Mouse (Mus musculus): ENCODE results near the gene Rab3a.

The Rab3a gene

DNA sequence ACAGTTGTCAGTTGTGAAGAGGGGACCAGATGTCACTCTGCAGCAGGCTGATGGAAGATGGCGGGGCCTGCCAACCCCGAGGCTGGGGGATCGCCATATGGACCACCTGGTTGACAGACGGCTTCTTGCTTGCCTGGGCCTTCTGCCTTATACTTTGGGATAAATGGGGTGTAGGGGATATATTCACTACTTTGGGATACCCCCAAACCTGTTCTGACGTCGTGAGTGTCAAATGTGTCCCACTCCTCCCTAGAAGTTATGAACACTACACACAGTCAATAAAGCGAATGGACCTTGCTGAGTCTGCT lies 3.8 kb downstream of the Rab3a start:
- no peak for DNase-seq (ENCODE audit: low read depth, low spot score)

DNA sequence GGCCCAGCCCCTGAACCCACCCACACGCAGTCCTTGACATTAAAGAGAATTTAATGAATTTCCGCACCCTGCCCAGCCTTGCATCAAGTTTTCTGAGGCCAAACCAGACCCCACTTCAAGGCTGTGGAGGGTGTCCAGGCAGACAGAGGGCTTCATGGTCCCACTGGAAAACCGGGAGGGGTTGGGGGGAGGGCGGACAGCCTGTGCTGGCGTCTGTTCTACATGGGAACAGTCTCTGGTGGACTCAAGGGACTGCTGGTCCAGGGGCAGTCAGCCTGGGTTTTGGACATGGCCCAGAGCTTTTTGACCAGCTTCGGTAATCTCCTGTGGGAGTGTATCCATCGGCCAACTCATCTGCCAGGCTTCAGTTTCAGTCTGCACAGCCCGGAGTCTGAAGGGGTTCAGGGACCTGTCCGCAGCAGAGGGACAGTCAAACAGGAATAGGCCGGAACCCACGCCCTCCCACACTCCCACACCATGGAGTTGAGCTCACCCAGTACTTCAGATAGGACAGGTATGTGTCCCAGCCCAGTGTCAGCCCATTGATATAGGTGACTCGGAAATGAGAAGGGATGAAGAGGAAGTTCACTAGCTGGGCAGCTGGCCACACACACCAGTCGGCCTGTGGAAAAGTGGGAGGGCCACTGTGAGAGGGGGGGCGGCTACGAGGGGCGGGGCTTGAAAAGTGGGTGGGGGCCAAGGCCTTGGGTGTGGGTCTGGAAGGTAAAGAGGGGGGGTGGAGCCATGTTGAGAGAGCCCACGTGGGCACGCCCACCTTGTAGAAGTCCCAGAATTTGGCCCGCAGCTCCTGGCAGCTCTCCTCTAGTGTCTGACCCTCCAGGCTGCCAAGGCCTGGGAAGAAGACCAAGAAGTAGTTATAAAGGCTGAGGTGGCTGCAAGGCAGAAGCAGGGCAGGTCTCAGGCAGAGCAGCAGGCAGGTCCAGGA lies 4.4 kb downstream of the Rab3a start:
- DNase-seq (ENCODE audit: low read depth, low spot score) = no peak

DNA sequence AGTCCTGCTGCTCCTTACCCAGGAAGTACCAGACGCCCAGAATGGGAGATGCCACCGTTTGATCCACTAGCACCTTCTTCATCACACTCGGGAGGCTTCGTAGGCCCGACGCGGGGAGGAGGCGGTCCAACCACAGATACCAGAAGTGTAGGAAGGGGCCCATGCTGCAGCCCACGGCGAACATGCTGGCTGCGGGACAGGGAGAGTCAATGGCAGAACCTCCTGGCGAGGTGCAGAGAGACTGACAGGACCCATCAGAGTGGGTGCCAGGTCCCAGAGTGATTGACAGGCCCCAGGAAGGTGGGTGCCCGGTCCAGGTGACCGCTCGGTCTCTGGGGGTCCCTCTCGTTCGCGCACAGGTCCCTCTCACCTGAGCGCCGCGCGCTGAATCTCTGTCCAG lies 5.9 kb downstream of the Rab3a start:
- DNase-seq (ENCODE audit: low read depth, low spot score) = no peak

DNA sequence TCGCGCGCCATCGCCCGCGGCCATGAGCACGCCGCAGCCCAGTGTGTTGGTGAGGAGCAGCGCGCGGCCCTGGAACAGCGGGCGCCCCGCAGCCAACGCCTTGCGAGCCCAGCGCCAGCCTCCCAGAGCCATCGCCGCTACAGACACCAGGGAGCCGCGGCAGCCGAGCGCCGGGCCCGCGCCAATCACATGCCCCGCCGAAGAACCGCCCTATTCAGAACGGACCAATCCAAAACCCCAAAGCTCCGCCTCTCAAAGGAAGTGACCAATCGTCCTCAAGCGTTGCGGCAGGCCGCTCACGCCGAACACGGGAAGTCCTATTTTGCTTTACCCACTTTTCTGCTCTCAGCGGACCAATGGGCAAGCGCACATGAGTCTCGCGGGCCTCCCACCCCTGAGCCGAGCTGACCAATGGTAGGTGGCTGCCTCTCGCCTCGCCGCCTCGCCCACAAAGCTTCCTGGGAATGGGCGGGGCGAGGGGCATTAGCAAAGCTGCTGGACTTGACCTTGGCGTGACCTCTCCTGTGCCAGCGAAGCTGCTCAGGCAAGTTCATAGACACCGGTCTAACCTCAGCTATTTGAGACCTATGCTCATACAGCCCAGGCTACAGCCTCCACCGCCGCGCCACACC lies 6.4 kb downstream of the Rab3a start, which contains the start of gene Mpv17l2:
Gene Mpv17l2, minus strand, starts transcription at position 172 of the 632 bp plus-strand sequence.
- peak; percentile 99 for DNase-seq (ENCODE audit: low read depth, low spot score)

DNA sequence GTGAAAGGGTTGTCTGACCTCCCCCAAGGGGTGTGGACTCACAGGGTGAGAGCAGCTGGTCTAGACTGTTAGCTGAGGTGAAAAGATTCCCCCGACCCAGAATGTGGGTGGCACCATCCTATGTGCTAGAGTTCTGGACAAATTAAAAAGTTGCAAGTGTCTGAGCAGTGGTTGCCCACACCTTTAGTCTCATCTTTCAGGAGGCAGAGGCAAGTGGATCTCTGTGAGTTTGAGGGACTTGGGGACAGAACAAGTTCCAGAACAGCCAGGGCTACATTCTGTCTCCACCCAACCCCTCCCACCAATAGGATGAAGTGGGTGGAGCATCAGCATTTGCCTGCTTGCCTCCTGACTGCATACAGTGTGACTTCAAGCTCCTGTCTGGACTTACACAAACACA lies 7.6 kb downstream of the Rab3a start:
- no peak for DNase-seq (ENCODE audit: low read depth, low spot score)

DNA sequence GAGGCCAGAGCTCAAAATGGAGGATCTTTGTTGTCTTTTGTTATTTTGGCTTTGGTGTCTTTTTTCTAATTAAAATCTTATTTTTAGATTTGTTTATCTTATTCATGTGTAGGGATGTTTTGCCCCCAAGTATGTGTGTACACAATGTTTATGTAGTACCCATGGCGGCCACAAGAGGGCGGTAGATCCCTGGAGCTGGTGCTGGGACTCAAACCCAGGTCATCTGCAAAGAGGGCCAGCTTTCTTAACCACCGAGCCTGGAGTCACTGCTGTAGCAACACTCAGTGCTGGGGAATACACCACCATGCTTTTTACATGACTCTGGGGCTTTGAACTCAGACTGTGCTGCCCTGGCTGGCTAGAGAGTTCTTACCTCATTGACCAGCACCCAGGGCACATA lies 8.9 kb downstream of the Rab3a start:
- no peak for DNase-seq (ENCODE audit: low read depth, low spot score)

DNA sequence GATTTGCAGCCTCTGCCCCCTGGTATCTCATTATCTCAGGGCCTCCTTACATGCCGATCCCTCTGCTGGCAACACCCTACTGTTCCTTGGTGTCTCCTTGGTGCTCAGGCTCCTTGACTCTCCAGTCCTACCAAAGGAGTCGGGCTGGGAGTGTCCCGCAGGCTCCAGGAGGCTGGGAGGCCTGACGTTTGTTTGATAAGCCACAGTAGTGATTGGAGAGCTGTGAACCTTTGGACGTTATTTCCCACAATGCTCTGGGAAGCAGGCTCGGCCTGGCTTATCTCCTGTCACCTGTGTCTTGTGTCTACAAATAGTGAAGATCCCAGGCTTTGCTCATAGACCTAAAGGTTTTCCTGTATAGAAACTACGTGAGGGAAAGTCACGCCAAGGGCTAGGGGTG lies 9.5 kb downstream of the Rab3a start:
- DNase-seq (ENCODE audit: low read depth, low spot score) = no peak

DNA sequence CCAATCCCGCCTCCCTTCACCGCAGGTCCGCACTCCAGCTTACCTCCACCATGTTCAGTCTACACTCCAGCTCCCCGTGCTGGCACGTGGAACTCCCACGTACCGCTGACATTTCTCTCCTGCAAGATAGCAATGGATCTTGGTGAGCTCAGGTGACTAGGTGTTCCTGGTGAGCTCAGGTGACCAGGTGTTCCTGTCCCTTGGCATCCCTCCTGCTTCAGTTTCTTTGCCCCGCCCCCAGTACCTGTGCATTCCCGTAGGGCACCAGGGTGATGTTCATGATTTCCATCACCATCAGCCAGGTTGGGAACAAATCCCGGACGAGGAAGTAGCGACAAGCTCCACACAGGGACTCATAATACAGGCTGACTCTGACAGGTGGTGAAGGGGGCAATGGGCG lies 10.2 kb downstream of the Rab3a start:
- DNase-seq (ENCODE audit: low read depth, low spot score) = no peak

DNA sequence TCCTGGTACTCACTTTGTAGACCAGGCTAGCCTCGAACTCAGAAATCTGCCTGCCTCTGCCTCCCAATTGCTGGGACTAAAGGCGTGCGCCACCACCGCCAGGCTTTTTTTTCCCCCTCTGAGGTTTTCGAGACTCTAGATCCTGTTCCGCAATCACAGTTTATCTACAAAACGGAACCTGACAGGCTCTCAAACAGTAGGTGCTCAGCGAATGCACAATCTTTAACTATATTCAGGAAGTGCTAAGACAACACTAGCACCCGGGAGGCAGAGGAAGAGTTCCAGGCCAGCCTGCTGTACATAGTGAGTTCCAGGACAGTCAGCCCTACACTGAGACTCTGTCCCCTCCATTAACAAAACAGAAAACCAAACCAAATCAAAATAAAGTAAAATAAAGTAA lies 10.8 kb downstream of the Rab3a start:
- no peak for DNase-seq (ENCODE audit: low read depth, low spot score)

DNA sequence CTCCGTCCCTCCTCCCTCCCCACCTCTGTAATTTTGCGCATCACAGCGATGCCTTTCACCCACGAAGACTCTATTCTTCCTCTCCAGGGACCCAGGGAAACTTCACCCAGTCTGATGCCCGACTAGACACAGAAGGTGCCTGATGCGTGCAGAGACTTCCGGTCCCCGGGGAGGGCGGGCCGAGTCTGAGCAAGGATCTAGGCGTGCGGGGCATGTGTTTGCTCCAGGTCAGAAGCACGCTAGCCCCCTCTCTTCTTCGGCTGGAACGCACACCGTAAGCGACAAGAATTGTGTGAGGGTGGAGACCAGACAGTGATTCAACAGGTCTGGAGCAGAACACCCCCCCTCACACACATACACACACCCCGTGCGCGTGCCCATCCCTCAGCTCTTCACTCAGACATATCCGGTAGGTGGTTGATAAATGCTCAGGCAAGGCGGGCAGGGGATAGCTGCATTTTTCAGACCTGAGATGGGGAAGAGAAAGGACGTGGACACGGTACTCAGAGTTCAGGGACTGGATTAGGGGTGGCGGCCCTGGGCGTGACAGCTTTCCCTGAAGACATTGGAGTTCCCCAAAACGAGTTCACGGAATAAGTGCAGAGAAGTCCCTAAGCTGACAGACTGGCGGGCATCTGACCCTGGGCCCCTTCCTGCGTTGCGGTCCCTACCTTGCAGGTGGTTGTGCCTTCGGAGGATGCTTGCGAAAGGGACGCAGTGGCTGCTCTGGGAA lies 11.5 kb downstream of the Rab3a start:
- DNase-seq (ENCODE audit: low read depth, low spot score) = no peak

DNA sequence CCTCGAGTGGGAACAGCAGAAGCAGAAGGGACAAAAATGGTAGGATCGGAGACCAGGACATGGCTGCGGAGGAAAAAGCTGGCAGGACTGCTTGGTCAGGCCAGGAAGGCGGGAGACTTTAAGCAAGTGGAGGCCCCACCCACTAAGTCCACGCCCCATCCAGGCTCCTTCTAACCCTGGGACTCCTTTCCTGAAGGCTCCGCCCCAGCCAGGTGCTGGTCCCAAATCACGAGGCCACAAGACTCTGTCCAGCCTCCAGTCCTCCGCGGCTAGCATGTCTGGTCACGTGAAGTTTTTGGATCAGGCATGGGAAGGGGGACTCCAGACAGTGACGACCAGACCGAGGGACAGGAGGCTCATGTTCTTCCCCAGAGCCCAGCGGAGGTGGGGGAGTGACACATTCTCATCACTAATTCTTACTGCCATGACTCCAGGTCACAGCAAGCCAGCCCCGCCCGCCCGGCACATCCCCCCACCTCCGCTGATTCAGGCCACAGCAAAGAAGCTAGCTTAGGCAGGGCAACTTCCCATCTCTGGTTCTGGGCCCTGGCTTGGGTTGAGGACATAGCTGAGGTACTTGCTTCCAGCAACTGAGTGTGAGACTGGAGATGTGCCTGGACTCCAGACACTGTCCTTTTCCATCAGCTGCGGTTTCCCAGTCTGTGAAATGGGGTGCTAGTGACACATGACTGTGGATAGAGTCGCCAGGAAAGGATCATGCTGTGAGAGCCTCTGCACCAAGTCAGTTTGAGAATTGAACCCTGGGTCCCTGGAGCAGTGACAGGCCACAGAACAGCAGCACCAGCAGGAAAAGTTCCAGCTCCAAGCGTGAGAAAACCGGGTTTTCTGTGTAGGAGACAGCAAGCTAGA lies 12.3 kb downstream of the Rab3a start:
- DNase-seq (ENCODE audit: low read depth, low spot score) = peak; percentile 79

DNA sequence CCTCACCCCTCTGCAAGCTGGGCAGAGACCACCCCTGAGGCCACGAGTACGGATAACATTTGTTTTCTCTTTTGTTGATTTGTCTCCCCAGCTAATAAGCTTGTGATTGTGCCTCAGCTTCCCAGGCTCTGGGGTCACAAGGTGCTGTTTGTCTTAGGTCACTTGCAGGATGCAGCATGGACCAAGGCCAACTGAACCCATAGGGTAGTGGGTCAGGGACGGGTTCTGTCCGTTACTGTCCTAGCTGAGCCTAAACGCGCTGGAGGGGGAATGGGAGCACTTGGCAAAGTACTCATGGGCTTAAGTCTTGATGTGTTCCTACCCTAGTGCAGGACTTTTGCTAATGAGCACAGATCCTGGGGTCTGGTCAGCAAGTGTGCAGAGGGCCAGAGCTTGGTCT lies 13.0 kb downstream of the Rab3a start:
- no peak for DNase-seq (ENCODE audit: low read depth, low spot score)

DNA sequence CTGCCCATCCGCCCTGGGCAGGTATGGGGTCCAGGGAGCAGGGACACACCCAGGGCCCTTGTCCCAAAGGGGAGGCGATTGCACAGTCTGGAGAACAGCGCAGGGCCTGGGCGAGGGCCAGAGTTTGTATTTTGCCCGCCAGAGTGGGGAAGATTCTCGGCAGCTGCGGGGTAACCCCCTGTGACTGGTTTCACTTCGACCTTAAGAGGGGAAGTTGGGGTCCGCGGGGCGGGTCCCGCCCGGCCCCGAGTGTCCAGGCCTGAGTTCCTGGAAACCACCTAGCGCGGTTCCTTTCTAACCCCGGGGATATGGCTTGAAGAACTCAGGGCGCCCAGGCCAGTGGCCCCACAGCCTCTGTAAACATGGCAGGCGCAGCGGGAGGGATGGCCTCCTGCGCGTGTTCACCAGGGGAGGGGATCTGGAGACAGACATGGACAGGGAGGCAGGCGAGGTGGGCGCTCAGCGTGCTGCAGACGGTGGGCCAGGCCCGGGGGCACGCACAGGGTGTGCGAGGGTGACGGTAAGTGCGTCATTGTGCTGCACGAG lies 13.8 kb downstream of the Rab3a start:
- no peak for DNase-seq (ENCODE audit: low read depth, low spot score)

DNA sequence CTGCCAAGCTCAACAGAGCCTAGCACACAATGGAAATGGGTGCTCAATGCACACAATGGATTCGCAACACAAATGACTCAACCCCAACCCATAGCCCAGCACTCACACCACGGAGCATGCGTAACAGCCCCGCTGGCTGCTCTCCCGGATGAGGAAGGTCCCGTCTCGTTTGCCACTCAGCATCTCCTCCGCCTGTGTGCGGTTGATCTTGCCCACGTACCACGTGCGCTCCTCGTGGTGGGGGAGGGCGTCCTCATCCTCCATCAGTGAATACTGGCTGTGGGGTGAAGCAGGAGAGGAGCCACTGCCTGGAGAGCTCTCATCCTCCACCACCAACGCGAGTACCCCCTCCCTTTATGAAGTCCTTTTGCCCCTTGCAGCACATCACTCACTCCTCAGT lies 14.5 kb downstream of the Rab3a start:
- DNase-seq (ENCODE audit: low read depth, low spot score) = no peak

DNA sequence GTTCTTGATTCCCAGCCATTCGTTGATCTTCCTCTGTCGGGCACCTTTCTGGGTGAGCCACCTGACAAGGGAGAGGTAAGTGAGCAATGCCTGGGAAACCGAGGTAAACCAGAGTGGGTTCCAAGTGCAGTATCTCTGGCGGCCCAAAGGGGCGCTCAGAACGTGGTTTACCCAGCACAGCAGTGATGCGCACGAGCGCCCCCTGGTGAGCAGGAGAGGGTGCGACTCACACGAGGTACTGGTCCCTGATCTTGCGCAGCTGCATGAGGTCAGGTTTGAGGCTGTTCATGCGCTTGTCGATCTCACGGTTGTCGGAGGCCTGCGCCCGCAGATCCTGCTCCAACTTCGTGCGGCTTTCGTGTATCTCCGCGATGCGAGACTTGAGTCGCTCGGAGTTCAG lies 14.9 kb downstream of the Rab3a start:
- peak; percentile 91 for DNase-seq (ENCODE audit: low read depth, low spot score)

DNA sequence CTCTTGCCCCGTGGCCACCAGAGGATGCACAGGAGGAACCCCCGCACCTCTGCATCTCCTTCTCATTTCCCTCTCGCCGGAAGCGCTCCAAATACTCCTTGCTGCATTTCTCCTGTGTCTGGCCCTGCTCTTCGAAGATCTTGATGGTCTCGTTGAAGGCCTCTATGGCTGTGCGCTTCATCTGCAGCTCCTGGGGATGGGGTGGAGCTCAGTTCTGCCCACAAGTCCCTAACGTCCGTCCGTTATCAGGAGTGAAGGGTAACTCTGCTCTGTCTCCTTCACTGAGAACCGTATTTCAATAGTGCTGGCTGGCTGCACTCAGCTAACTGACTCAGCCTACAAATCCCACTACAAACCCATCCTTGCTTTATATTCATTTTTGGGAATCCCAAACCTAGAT lies 15.4 kb downstream of the Rab3a start:
- no peak for DNase-seq (ENCODE audit: low read depth, low spot score)

DNA sequence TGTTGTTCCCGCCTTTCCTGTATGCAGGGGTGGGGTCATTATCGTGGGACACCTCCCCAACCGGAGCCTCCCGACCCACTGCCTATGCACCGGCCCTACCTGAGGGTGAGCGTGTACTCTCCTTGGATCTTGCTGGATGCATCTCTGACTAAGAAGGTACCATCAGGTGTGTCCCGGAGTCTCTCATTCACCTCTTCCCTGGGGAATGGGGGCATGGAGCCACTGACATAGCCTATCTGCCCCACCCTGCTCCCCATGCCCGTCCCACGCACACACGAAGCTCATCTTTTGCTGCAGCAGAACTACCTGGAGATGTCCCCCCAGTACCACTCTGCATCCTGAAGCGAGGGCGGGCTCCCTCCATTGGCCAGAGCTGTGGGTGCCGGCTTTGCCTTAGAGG lies 16.3 kb downstream of the Rab3a start:
- no peak for DNase-seq (ENCODE audit: low read depth, low spot score)

DNA sequence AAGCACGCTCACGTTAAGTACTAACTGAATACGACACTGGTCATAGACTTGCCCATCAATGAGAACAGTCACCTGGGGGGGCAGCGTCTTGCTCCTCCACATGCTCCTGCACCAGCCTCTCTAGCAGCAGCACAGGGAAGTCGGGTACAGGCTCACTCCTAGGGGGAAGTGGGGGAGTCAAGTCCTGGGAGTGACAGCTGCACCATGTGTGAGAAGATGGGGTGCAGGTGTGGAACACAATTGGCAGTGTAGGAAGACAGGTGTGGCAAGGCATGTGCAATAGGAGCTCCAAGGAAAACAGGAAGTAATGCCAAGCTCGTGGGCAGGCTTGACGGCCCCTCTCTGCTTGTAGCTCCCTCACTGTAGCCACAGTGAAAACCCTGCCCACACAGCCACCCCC lies 16.7 kb downstream of the Rab3a start:
- no peak for DNase-seq (ENCODE audit: low read depth, low spot score)

DNA sequence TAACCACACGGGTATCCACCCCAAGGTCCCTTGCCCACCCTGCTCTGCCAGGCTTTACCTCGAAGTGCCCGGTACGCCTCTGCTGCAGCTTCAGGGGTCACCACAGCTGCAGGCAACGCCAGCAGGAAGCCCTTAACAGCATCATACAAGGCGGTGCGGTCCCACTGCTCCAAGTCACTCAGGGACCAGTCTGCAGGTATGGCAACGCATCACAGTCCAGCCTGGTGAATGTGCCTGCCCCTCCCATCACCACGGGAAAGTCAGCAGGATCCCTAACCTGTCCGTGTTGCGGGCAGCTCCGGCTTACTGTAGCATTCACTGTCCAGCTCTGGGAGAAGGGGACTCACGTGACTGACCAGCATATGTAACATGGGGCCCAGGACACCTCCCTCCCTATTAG lies 17.6 kb downstream of the Rab3a start:
- DNase-seq (ENCODE audit: low read depth, low spot score) = no peak

DNA sequence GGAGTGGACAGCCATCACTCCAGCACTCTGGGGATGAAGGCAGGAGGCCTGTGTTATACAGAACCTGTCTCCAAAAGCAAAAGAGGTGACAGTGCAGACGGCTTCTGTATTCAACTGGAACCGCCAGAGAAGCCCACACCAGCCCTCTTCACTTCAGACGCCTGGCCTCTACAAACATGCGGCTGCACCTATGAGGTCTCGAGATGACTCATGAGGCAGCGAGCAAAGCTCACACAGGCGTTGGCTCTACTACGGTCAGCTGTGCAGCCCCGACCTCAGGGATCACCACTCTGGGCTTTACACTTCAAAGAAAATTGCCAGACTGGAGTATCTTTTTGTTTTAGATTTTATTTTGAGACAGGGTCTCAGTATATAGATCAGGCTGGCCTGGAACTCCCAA lies 18.4 kb downstream of the Rab3a start:
- DNase-seq (ENCODE audit: low read depth, low spot score) = no peak

DNA sequence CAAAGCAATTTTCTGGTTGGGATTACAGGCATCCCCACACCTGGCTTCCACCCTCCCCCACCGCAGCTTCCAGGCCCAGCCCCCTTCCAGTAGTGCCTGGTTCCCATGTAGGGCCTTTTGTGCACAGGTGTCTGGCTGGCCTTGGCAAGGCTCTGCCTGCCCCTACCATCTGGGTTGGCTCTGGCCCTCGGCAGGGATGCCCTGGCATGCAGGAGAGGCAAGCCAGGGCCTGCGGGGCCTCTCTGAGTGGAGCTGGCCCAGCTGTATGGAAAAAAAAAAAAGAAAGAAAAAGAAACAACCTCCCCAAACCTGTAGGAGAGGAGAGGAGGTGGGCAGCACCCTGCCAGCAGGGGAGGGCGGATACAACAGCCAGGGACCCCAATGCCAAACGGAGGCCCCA lies 18.9 kb downstream of the Rab3a start:
- DNase-seq (ENCODE audit: low read depth, low spot score) = no peak
